ENCODE assay signal across 16 mouse cellular contexts in genomic region chr6:129680379-129680778, GRCm38 (mm10). TPM values are rescaled to one million over a fixed set of nuclear protein-coding genes. Genes with fewer than 3 reads are reported as not detected.
A peak's percentile ranks its signal among the peaks of the same experiment; 100 is the strongest.
DNase-seq lines count a peak whose midpoint lies in the region; ATAC-seq and TF ChIP-seq lines count a peak whose summit lies in the region.
"Had no signal": no experiment of that assay in that cellular context is flagged by ENCODE, and none has a peak within 500 bp of the region (broad histone marks: within the 10 kb centered on the region; RNA-seq: fewer than 3 reads in every experiment).

No protein-coding gene starts in this region.

- peak; percentile 44 for DNase-seq in adrenal gland, adult 2 months
- DNase-seq in adrenal gland, postnatal 25 days = no peak
- peak; percentile 1 for DNase-seq in lung, postnatal 10 days
- DNase-seq in lung, adult 2 months = no peak
- DNase-seq in adrenal gland, postnatal 14 days = peak; percentile 18
- DNase-seq in testis, postnatal 14 days (ENCODE audit: low spot score) = no peak
- DNase-seq: B cell, adult 2 months had no signal

- no peaks in the 10 kb centered on the region for H3K9me3 ChIP-seq in stomach, embryonic 15.5 days
- no peaks in the 10 kb centered on the region for H3K9me3 ChIP-seq in forebrain, embryonic 16.5 days (ENCODE audit: control insufficient read depth, low read length)
- H3K9me3 ChIP-seq: neural tube, embryonic 12.5 days had no signal

- WGBS in lung, adult 2 months = 69% methylated on average over 1 of the region's 1 CpGs
- 60% methylated on average over 1 of the region's 1 CpGs for WGBS in stomach, embryonic 15.5 days
- 73% methylated on average over 1 of the region's 1 CpGs for WGBS in forebrain, embryonic 16.5 days

- H3K9ac ChIP-seq in stomach, embryonic 15.5 days = no peak overlapping the region
- no peak overlapping the region for H3K9ac ChIP-seq in forebrain, embryonic 16.5 days (replicated peaks; ENCODE audit: low read depth, low read length)
- H3K9ac ChIP-seq: hindbrain, embryonic 14.5 days; neural tube, embryonic 12.5 days had no signal

- no peaks in the 10 kb centered on the region for H3K27me3 ChIP-seq in stomach, embryonic 15.5 days (replicated peaks)
- no peaks in the 10 kb centered on the region for H3K27me3 ChIP-seq in forebrain, embryonic 16.5 days (replicated peaks; ENCODE audit: control insufficient read depth, insufficient read depth, low read length)
- H3K27me3 ChIP-seq: neural tube, embryonic 12.5 days had no signal

- peak; percentile 76 for ATAC-seq in stomach, embryonic 15.5 days (ENCODE audit: insufficient read depth, low FRiP score, low read depth)
- ATAC-seq in forebrain, embryonic 16.5 days = no peak

- no peak for TF ChIP-seq POLR2A in lung, adult 2 months (IDR thresholded peaks at IDR 0.05; ENCODE audit: borderline replicate concordance, extremely low read depth, low read depth, low read length)

- no peaks in the 10 kb centered on the region for H3K36me3 ChIP-seq in stomach, embryonic 15.5 days
- no peaks in the 10 kb centered on the region for H3K36me3 ChIP-seq in forebrain, embryonic 16.5 days (ENCODE audit: control insufficient read depth, insufficient read depth)
- H3K36me3 ChIP-seq: neural tube, embryonic 12.5 days had no signal

- H3K4me1 ChIP-seq in lung, adult 2 months (ENCODE audit: control insufficient read depth, insufficient read depth, low read length) = no peaks in the 10 kb centered on the region
- H3K4me1 ChIP-seq in stomach, embryonic 15.5 days = no peaks in the 10 kb centered on the region
- no peaks in the 10 kb centered on the region for H3K4me1 ChIP-seq in forebrain, embryonic 16.5 days (replicated peaks; ENCODE audit: control insufficient read depth, insufficient read depth, low read length)
- H3K4me1 ChIP-seq: neural tube, embryonic 12.5 days had no signal

- H3K4me3 ChIP-seq in lung, adult 2 months (replicated peaks; ENCODE audit: extremely low read depth, low read depth, low read length) = no peak overlapping the region
- no peak overlapping the region for H3K4me3 ChIP-seq in stomach, embryonic 15.5 days (replicated peaks)
- H3K4me3 ChIP-seq in forebrain, embryonic 16.5 days (replicated peaks; ENCODE audit: low read length) = no peak overlapping the region
- H3K4me3 ChIP-seq: neural tube, embryonic 12.5 days had no signal

- no peak for TF ChIP-seq CTCF in lung, adult 2 months (IDR thresholded peaks at IDR 0.05; ENCODE audit: insufficient read depth, low read length)

- no peak overlapping the region for H3K4me2 ChIP-seq in stomach, embryonic 15.5 days
- H3K4me2 ChIP-seq in forebrain, embryonic 16.5 days (ENCODE audit: low read length) = no peak overlapping the region
- H3K4me2 ChIP-seq: hindbrain, embryonic 14.5 days; neural tube, embryonic 12.5 days had no signal

- no peak overlapping the region for H3K27ac ChIP-seq in stomach, embryonic 15.5 days
- H3K27ac ChIP-seq in forebrain, embryonic 16.5 days (ENCODE audit: low read length) = no peak overlapping the region
- H3K27ac ChIP-seq: hindbrain, embryonic 14.5 days; macrophage; neural tube, embryonic 12.5 days had no signal

RNA-seq across cellular contexts. Expression of gene Klrc1, which starts 1.6 kb away (rescaled TPM):
- not detected for total RNA-seq in adrenal gland, adult 2 months (2021)
- polyA plus RNA-seq in adrenal gland, adult 2 months (2012; rRNA removed) = 0.25 TPM in 1 of 2 replicates, not detected in the other
- not detected in 2 replicates for total RNA-seq in adrenal gland, postnatal 25 days (2021)
- 0.68 and 0.75 TPM in 2 replicates for polyA plus RNA-seq in lung, adult 2 months (2012; rRNA removed)
- total RNA-seq in adrenal gland, postnatal 14 days (2021) = not detected in 2 replicates
- polyA plus RNA-seq in stomach, embryonic 15.5 days (2015; fragmentation: Nextera tagmentation; extraction: Ambion mirVana) = 0.14 and 0.19 TPM in 2 replicates
- polyA plus RNA-seq in forebrain, embryonic 16.5 days (2015; fragmentation: Nextera tagmentation; extraction: Ambion mirVana) = not detected in 2 replicates
- total RNA-seq: left cerebral cortex, postnatal 10 days had no signal
- polyA plus RNA-seq: forebrain, embryonic 11.5 days; hindbrain, embryonic 14.5 days; neural tube, embryonic 12.5 days; small intestine, adult 2 months had no signal

RNA-seq across cellular contexts. Expression of gene Klrc2, which starts 19.9 kb away (rescaled TPM):
- total RNA-seq in adrenal gland, adult 2 months (2021) = under 1 TPM in 1 of 2 experiments, not detected in 1; 0.17 TPM
- 0.17 TPM in 1 of 2 replicates, not detected in the other for polyA plus RNA-seq in adrenal gland, adult 2 months (2012; rRNA removed)
- total RNA-seq in adrenal gland, postnatal 25 days (2021) = not detected in 2 replicates
- 0.52 and 0.76 TPM in 2 replicates for polyA plus RNA-seq in lung, adult 2 months (2012; rRNA removed)
- not detected in 2 replicates for total RNA-seq in adrenal gland, postnatal 14 days (2021)
- polyA plus RNA-seq in stomach, embryonic 15.5 days (2015; fragmentation: Nextera tagmentation; extraction: Ambion mirVana) = 0.05 TPM in 1 of 2 replicates, not detected in the other
- not detected in 2 replicates for polyA plus RNA-seq in forebrain, embryonic 16.5 days (2015; fragmentation: Nextera tagmentation; extraction: Ambion mirVana)
- total RNA-seq: heart, adult 18-20 months; left cerebral cortex, postnatal 10 days had no signal
- polyA plus RNA-seq: forebrain, embryonic 11.5 days; hindbrain, embryonic 14.5 days; macrophage; neural tube, embryonic 12.5 days; small intestine, adult 2 months had no signal

RNA-seq across cellular contexts. Expression of gene Klri1, which starts 36.6 kb away (rescaled TPM):
- not detected for total RNA-seq in adrenal gland, adult 2 months (2021)
- polyA plus RNA-seq in adrenal gland, adult 2 months (2012; rRNA removed) = not detected in 2 replicates
- not detected in 2 replicates for total RNA-seq in adrenal gland, postnatal 25 days (2021)
- polyA plus RNA-seq in lung, adult 2 months (2012; rRNA removed) = not detected in 2 replicates
- not detected in 2 replicates for total RNA-seq in adrenal gland, postnatal 14 days (2021)
- not detected in 2 replicates for polyA plus RNA-seq in stomach, embryonic 15.5 days (2015; fragmentation: Nextera tagmentation; extraction: Ambion mirVana)
- not detected in 2 replicates for polyA plus RNA-seq in forebrain, embryonic 16.5 days (2015; fragmentation: Nextera tagmentation; extraction: Ambion mirVana)
- total RNA-seq: heart, adult 18-20 months; left cerebral cortex, postnatal 10 days had no signal
- polyA plus RNA-seq: forebrain, embryonic 11.5 days; hindbrain, embryonic 14.5 days; macrophage; neural tube, embryonic 12.5 days; small intestine, adult 2 months had no signal

RNA-seq across cellular contexts. Expression of gene Klrc3, which starts 37.2 kb away (rescaled TPM):
- total RNA-seq in adrenal gland, adult 2 months (2021) = not detected
- polyA plus RNA-seq in adrenal gland, adult 2 months (2012; rRNA removed) = not detected in 2 replicates
- total RNA-seq in adrenal gland, postnatal 25 days (2021) = not detected in 2 replicates
- 0.66 TPM in 1 of 2 replicates, not detected in the other for polyA plus RNA-seq in lung, adult 2 months (2012; rRNA removed)
- total RNA-seq in adrenal gland, postnatal 14 days (2021) = not detected in 2 replicates
- polyA plus RNA-seq in stomach, embryonic 15.5 days (2015; fragmentation: Nextera tagmentation; extraction: Ambion mirVana) = not detected in 2 replicates
- not detected in 2 replicates for polyA plus RNA-seq in forebrain, embryonic 16.5 days (2015; fragmentation: Nextera tagmentation; extraction: Ambion mirVana)
- total RNA-seq: heart, adult 18-20 months; left cerebral cortex, postnatal 10 days had no signal
- polyA plus RNA-seq: forebrain, embryonic 11.5 days; hindbrain, embryonic 14.5 days; macrophage; neural tube, embryonic 12.5 days; small intestine, adult 2 months had no signal

RNA-seq across cellular contexts. Expression of gene Klrk1, which starts 56.7 kb away (rescaled TPM):
- under 1 TPM; 0.20 to 0.79 TPM for total RNA-seq in adrenal gland, adult 2 months (2021)
- polyA plus RNA-seq in adrenal gland, adult 2 months (2012; rRNA removed) = not detected in 2 replicates
- not detected in 2 replicates for total RNA-seq in adrenal gland, postnatal 25 days (2021)
- polyA plus RNA-seq in lung, adult 2 months (2012; rRNA removed) = 0.49 and 0.68 TPM in 2 replicates
- 1.5 TPM in 1 of 2 replicates, not detected in the other for total RNA-seq in adrenal gland, postnatal 14 days (2021)
- polyA plus RNA-seq in stomach, embryonic 15.5 days (2015; fragmentation: Nextera tagmentation; extraction: Ambion mirVana) = 0.22 and 0.45 TPM in 2 replicates
- polyA plus RNA-seq in forebrain, embryonic 16.5 days (2015; fragmentation: Nextera tagmentation; extraction: Ambion mirVana) = 0.25 TPM in 1 of 2 replicates, not detected in the other
- total RNA-seq: left cerebral cortex, postnatal 10 days had no signal
- polyA plus RNA-seq: small intestine, adult 2 months had no signal

Comparison
In these comparisons a context has a peak if more than half of its experiments do, and no peak if none do; other contexts are left out.
1. DNase-seq: peak in adrenal gland, adult 2 months (single experiment), lung, postnatal 10 days (single experiment) and adrenal gland, postnatal 14 days (single experiment); none in adrenal gland, postnatal 25 days (single experiment), lung, adult 2 months (single experiment) and testis, postnatal 14 days (single experiment).